Mouse (Mus musculus): ENCODE results near the gene Pts.

The Pts gene

DNA sequence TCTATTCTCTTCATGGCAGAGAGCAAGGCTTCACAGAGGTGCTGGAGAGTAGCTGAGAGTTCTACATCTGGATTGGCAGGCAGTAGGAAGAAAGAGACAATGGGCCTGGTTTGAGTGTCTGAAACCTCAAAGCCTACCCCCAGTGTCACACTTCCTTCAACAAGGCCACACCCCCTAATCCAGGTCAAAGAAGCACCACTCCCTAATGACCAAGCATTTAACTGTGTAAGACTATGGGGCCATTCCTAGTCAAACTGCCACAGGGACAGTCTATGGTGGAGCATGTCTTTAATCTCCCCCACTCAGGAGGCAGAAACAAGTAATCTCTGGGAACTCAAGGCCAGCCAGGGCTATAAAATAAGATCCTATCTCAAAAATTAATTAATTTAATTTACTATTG is 37.7 kb downstream of the Pts start:
- no peak for DNase-seq (ENCODE audit: low spot score in 2 of 2)

DNA sequence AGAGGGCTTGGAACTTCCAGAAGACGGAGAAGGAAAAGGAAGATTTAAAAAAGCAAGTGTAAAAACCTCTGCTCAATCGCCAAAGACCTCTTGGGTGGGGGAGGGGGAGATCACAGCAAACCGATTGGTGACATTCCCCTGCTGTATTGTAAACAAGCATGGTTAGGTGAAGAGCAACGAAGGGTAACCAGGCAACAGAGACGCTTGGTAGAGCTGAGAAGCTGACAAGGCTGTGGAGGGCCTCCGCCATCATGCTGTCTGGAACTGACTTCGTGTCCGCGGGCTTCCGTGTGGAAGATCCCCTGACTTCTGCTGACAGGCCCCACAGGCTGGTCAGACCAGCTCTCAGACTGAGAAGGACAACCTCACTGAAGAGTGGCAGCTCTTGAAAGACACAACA is 43.0 kb downstream of the Pts start:
- DNase-seq (ENCODE audit: low spot score in 2 of 2) = no peak

DNA sequence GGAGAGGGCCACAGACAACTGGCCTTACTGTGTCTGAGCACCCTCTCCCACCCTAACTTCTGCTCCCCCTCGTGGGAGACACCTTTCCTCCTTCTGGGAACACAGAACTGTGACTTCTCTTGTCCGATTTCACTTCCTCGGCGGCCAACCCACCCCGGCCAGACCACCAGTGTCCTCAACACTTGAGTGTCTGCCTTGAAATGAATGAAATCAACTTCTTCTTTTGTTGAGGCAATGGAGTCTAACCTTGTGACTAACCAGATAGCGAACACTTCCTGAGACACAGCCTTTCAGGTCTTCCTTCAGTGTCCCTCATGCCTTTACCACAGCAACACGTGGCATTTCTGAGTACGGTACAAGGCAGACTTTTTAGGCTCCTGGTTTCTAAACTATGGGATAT is 45.8 kb downstream of the Pts start:
- no peak for DNase-seq (ENCODE audit: low spot score in 2 of 2)

DNA sequence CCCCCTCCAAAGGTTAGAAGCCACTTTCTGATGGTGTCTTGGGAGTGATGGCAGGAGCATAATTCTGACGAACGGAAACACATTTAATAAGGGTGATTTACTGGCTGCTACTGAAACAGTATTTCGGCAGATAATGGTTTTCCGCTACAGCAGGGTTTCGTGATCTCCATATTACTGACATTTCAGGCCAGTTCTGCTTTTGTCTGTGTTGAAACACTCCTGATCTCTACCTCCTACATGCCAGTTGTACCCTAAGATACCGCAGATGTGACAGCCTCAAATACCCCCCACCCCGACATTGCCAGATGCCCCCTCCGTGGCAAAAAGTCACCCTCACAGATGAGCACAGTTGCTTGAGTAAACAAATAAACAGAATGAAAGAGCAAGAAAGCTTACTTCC is 49.0 kb downstream of the Pts start:
- no peak for DNase-seq (ENCODE audit: low spot score in 2 of 2)

DNA sequence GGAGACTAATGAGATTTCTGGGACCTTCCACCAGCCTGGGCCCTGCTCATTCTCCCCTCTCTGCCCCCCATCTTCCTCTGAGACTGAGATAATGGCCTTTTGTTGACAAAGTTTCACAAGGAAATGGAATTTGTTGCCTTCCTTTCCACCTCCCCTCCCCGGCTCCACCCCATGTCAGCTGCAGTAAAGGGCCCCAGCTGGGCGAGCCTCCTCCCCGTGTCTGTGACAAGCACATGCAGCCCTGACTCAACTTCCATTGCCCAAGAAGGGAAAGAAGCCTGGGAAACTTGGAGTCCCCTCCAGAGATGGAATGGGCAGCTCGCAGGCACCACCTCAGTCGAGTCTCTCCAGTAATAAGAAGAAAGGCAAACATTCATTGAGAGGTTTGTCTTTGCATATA is 49.7 kb downstream of the Pts start:
- DNase-seq (ENCODE audit: low spot score in 2 of 2) = no peak

DNA sequence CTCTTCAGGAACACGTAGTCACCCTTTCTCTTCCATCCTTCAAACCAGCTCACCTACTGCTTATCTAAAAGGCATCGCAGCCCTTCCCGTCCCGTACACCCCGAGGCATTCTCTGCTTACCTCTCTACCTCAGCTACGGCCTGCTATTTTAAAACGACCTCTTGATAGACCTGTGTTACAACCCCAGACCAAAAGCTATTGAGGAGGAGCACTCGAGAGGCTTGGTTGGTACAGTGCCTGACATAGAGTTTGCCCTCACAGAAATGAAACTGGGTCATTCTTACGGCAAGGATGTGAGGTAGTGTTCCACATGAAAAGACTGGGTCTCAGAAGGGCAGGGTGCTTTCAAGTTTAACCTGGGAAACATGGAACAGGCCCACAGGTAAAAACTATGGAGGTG is 51.3 kb downstream of the Pts start:
- DNase-seq (ENCODE audit: low spot score in 2 of 2) = no peak

DNA sequence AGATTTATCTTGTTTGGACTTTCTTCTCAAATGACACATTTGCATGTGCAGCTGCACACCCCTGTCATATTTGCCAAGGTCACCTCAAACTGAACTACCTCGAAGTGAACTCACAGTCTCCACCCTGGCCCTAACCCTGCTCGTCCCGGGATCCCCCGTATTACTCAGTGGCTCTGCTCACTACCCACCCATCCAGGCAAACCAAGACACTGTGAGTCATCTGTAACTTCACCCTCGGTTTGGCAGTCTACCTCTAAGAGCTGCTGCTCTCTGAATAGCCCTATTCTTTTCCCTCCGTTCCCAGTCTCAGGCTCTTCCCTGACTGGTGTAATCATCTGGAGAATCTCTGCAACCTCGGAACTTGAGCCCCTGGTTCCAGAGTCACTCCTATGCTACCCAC is 51.9 kb downstream of the Pts start:
- no peak for DNase-seq (ENCODE audit: low spot score in 2 of 2)

DNA sequence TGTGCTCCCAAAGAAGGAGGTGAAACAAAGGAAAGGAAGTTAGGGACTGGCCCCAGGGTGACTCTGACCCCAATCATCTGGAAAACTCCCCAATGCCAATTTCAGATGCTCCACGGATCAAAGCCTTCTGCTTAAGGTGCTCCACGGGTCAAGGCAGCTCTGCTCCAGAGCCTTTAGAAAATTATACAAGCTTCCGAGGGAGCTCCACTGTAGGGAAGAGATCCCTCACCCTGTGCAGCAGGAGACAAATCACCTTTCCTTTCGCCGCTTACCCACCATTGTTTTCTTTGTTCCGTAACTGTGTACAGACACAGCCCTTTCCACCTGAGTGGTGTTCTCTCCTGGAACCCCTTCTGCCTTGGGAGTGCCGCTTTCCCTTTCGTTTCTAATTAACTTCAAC is 52.8 kb downstream of the Pts start:
- DNase-seq (ENCODE audit: low spot score in 2 of 2) = no peak

DNA sequence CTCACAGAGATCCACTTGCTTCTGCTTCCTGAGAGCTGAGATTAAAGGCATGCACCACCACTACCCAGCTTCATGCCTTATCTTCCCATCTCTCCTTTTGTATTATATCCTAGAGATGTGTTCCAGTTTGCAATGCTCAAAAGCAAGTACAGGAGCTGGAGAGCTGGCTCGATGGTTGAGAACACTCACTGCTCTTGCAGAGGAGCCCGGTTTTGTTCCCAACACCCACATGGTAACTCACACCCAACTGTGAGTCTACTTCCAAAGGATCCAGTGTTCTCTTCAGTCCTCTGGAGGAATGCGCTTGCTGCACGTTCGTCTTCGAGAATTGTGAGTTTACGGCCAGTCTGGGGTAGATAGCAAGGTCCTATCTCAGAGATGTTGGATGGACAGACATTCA is 53.2 kb downstream of the Pts start:
- DNase-seq (ENCODE audit: low spot score in 2 of 2) = no peak
